Mouse (Mus musculus): Measurements from ENCODE around the gene Psmb6.
"Not testable (repeated sequence)": the region's sequence is repeated elsewhere in the genome, so short reads cannot be mapped to it uniquely, and the experiment has no call there.

DNA sequence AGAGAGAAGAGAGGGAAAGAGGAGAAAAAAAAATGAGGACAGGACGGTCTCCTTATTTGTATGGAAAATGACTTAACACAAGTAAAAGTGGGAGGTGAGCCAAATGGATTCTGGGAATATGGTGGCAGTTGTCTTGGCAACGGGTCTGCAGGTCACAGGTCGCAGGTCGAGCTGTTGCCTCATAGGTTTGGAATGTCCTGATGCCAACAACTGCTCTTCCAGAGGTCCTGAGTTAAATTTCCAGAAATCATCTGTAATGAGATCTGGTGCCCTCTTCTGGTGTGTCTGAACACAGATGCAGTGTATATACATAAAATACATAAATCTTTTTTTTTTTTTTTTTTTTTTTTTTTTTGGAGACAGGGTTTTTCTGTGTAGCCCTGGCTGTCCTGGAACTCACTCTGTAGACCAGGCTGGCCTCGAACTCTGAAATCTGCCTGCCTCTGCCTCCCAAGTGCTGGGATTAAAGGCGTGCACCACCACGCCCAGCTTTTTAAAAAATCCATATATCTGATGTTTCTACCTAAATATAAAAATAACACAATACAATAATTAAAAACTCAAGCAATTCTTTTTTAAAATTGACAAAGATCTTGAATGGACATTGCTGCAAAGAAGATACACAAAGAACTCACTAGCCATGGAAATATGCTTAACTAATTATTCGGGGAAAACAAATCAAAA is 1.7 kb upstream of the Psmb6 start:
- not testable (repeated sequence) for TF ChIP-seq POLR2A (IDR thresholded peaks at IDR 0.05; ENCODE audit: insufficient read depth, low read length); CTCF (IDR thresholded peaks at IDR 0.05; ENCODE audit: low read depth, low read length)

Measured in ES-Bruce4 (cell line).